Mouse (Mus musculus): ENCODE measurements around the gene Rpusd1. TPM values are rescaled to one million over a fixed set of nuclear protein-coding genes. Genes with fewer than 3 reads are reported as not detected.

The Rpusd1 gene
- polyA plus RNA-seq, 1 experiment from 2014 or later: 20.4 TPM

- Histone ChIP-seq H3K27me3 (ENCODE audit: control insufficient read depth, insufficient read depth, low read length) (no peaks in the 10 kb centered on the region), H3K4me1 (replicated peaks; ENCODE audit: control insufficient read depth, insufficient read depth, low read length) (no peaks in the 10 kb centered on the region), H3K36me3 (ENCODE audit: control insufficient read depth, insufficient read depth, low read length) (no peaks in the 10 kb centered on the region), H3K9ac (ENCODE audit: low read length) (no peak overlapping the region), H3K4me2 (ENCODE audit: low read depth, low read length, severe bottlenecking) (no peak overlapping the region), H3K4me3 (ENCODE audit: low read depth, low read length) (no peak overlapping the region), H3K9me3 (ENCODE audit: control insufficient read depth, low read length) (no peaks in the 10 kb centered on the region), H3K27ac (ENCODE audit: low read depth, low read length) (no peak overlapping the region)
- 95% methylated on average over 9 of the region's 9 CpGs for WGBS
- DNase-seq (ENCODE audit: low spot score) (no peak), ATAC-seq (replicated peaks; ENCODE audit: low FRiP score) (no peak)
These were observed 16.4 kb downstream of the Rpusd1 start for GRCm38 (mm10) chr17:25743831-25744230.

DNA sequence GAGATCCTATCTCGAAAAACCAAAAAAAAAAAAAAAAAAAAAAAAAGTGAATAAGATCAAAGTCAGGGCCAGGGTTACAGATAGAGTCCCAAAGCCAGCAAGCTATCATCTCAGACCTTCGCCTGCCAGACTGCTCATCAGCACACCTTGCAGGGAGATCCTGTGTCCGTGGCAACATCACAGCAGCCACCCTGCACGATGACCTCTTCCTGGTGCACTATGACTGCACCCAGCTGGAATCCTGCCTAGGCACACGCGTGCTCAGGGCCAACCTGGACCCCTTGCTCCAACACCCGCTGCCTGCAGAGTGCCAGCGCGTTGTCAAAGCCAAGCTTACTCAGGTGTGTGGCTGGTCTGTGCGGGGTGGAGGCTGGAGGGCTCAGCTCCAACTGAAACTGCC, 16.8 kb downstream of the Rpusd1 start:
- no peaks in the 10 kb centered on the region for H3K27me3 ChIP-seq (ENCODE audit: control insufficient read depth, insufficient read depth, low read length)
- H3K27ac ChIP-seq (ENCODE audit: low read depth, low read length): no peak overlapping the region
- H3K4me1 ChIP-seq (replicated peaks; ENCODE audit: control insufficient read depth, insufficient read depth, low read length): no peaks in the 10 kb centered on the region
- no peak overlapping the region for H3K4me3 ChIP-seq (ENCODE audit: low read depth, low read length)
- ATAC-seq (replicated peaks; ENCODE audit: low FRiP score) (no peak), DNase-seq (ENCODE audit: low spot score) (no peak)
- no peaks in the 10 kb centered on the region for H3K36me3 ChIP-seq (ENCODE audit: control insufficient read depth, insufficient read depth, low read length)
- 83% methylated on average over 10 of the region's 10 CpGs for WGBS
- H3K9me3 ChIP-seq (ENCODE audit: control insufficient read depth, low read length): no peaks in the 10 kb centered on the region
- H3K9ac ChIP-seq (ENCODE audit: low read length): no peak overlapping the region
- no peak overlapping the region for H3K4me2 ChIP-seq (ENCODE audit: low read depth, low read length, severe bottlenecking)

DNA sequence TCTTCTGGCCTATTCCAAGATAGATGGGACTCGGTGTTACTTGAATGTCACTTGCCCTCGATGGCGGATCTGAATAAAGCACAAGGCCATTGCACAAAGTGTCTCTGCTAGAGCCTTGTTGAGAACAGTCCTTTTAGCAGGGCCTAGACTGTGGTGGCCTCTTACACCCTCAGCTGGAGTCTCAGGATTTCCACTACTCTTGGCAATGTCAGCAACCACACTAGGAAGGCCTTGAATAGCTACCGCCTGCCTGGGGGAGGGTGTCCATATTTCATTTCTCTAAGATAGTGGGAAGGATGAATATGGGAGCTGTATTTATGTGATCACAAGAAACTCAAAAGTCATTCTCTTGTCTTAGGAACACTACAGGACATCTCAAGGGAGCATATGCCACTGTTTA, 20.8 kb downstream of the Rpusd1 start:
- ATAC-seq (replicated peaks; ENCODE audit: low FRiP score) (no peak), DNase-seq (ENCODE audit: low spot score) (no peak)
- H3K4me1 ChIP-seq (replicated peaks; ENCODE audit: control insufficient read depth, insufficient read depth, low read length): no peaks in the 10 kb centered on the region
- H3K36me3 ChIP-seq (ENCODE audit: control insufficient read depth, insufficient read depth, low read length): no peaks in the 10 kb centered on the region
- WGBS: 97% methylated on average over 4 of the region's 4 CpGs
- no peaks in the 10 kb centered on the region for H3K9me3 ChIP-seq (ENCODE audit: control insufficient read depth, low read length)
- H3K27me3 ChIP-seq (ENCODE audit: control insufficient read depth, insufficient read depth, low read length): no peaks in the 10 kb centered on the region
- no peak overlapping the region for H3K27ac ChIP-seq (ENCODE audit: low read depth, low read length)
- no peak overlapping the region for H3K4me2 ChIP-seq (ENCODE audit: low read depth, low read length, severe bottlenecking)
- H3K9ac ChIP-seq (ENCODE audit: low read length): no peak overlapping the region
- H3K4me3 ChIP-seq (ENCODE audit: low read depth, low read length): no peak overlapping the region

DNA sequence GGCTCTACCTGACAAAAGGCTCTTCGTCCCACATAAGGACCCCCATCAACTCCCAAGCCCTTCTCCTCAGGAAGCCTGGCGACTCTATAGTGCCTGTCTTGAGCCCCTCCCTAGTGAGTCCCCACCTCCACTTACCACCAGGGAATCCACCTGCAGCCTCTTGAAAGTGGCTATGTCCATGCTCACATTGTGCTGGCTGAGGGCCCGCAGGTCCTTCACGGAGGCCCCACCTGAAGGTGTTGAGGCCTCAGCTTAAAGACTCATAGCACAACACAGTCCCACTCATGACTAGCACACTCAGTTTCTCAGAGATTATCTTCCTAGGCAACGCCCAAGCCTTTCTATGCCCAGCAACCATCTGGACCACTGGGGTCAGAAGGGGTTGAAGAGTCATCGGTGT, 21.8 kb downstream of the Rpusd1 start:
- no peak overlapping the region for H3K4me2 ChIP-seq (ENCODE audit: low read depth, low read length, severe bottlenecking)
- no peak for DNase-seq (ENCODE audit: low spot score)
- WGBS: 82% methylated on average over 6 of the region's 6 CpGs
- no peak for ATAC-seq (replicated peaks; ENCODE audit: low FRiP score)
- no peak overlapping the region for H3K4me3 ChIP-seq (ENCODE audit: low read depth, low read length)
- no peaks in the 10 kb centered on the region for H3K4me1 ChIP-seq (replicated peaks; ENCODE audit: control insufficient read depth, insufficient read depth, low read length)
- H3K27me3 ChIP-seq (ENCODE audit: control insufficient read depth, insufficient read depth, low read length): no peaks in the 10 kb centered on the region
- H3K9me3 ChIP-seq (ENCODE audit: control insufficient read depth, low read length): no peaks in the 10 kb centered on the region
- H3K36me3 ChIP-seq (ENCODE audit: control insufficient read depth, insufficient read depth, low read length): no peaks in the 10 kb centered on the region
- no peak overlapping the region for H3K9ac ChIP-seq (ENCODE audit: low read length)
- H3K27ac ChIP-seq (ENCODE audit: low read depth, low read length): no peak overlapping the region

DNA sequence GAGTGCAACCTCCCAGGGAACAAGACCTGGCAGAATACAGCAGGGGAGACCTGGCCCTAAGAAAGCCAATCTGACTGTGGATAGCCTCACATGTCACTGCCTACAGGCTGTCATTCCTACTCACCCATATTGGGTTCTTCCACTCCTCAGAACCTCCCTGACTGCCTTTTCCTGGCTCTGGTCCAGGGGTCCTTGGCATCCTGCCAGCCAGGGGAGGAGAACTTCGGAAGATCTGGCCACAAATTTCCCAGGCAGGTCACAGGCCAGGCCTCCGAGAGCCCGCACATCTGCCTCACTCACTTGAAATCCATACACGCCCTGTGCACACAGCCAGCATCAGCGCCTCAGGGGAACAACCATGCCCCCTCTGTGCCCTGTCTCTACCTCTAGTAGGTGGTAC, 24.0 kb downstream of the Rpusd1 start:
- Histone ChIP-seq H3K27ac (ENCODE audit: low read depth, low read length) (no peak overlapping the region), H3K36me3 (ENCODE audit: control insufficient read depth, insufficient read depth, low read length) (no peaks in the 10 kb centered on the region), H3K27me3 (ENCODE audit: control insufficient read depth, insufficient read depth, low read length) (no peaks in the 10 kb centered on the region), H3K4me1 (replicated peaks; ENCODE audit: control insufficient read depth, insufficient read depth, low read length) (no peaks in the 10 kb centered on the region), H3K9ac (ENCODE audit: low read length) (no peak overlapping the region), H3K9me3 (ENCODE audit: control insufficient read depth, low read length) (no peaks in the 10 kb centered on the region), H3K4me3 (ENCODE audit: low read depth, low read length) (no peak overlapping the region), H3K4me2 (ENCODE audit: low read depth, low read length, severe bottlenecking) (no peak overlapping the region)
- ATAC-seq (replicated peaks; ENCODE audit: low FRiP score) (no peak), DNase-seq (ENCODE audit: low spot score) (no peak)
- 71% methylated on average over 5 of the region's 5 CpGs for WGBS

GRCm38 (mm10) chr17:25754241-25754640, 26.8 kb downstream of the Rpusd1 start, which contains the start of gene Msln:
Msln (minus strand) TSS chr17:25754378.
- DNase-seq (ENCODE audit: low spot score) (no peak), ATAC-seq (replicated peaks; ENCODE audit: low FRiP score) (no peak)
- H3K36me3 ChIP-seq (ENCODE audit: control insufficient read depth, insufficient read depth, low read length): no peaks in the 10 kb centered on the region
- WGBS: 88% methylated on average over 9 of the region's 9 CpGs
- H3K27ac ChIP-seq (ENCODE audit: low read depth, low read length): no peak within 1 kb of the TSS
- no peak within 1 kb of the TSS for H3K4me3 ChIP-seq (ENCODE audit: low read depth, low read length)
- H3K4me1 ChIP-seq (replicated peaks; ENCODE audit: control insufficient read depth, insufficient read depth, low read length): no peaks in the 10 kb centered on the region
- no peaks in the 10 kb centered on the region for H3K9me3 ChIP-seq (ENCODE audit: control insufficient read depth, low read length)
- no peaks in the 10 kb centered on the region for H3K27me3 ChIP-seq (ENCODE audit: control insufficient read depth, insufficient read depth, low read length)
- H3K4me2 ChIP-seq (ENCODE audit: low read depth, low read length, severe bottlenecking): no peak within 1 kb of the TSS
- H3K9ac ChIP-seq (ENCODE audit: low read length): no peak within 1 kb of the TSS

- DNase-seq (ENCODE audit: low spot score): no peak
- no peak overlapping the region for H3K9ac ChIP-seq (ENCODE audit: low read length)
- WGBS: 71% methylated on average over 4 of the region's 4 CpGs
- H3K4me3 ChIP-seq (ENCODE audit: low read depth, low read length): no peak overlapping the region
- no peaks in the 10 kb centered on the region for H3K4me1 ChIP-seq (replicated peaks; ENCODE audit: control insufficient read depth, insufficient read depth, low read length)
- H3K4me2 ChIP-seq (ENCODE audit: low read depth, low read length, severe bottlenecking): no peak overlapping the region
- no peak overlapping the region for H3K27ac ChIP-seq (ENCODE audit: low read depth, low read length)
- no peaks in the 10 kb centered on the region for H3K9me3 ChIP-seq (ENCODE audit: control insufficient read depth, low read length)
- no peaks in the 10 kb centered on the region for H3K36me3 ChIP-seq (ENCODE audit: control insufficient read depth, insufficient read depth, low read length)
- H3K27me3 ChIP-seq (ENCODE audit: control insufficient read depth, insufficient read depth, low read length): no peaks in the 10 kb centered on the region
- no peak for ATAC-seq (replicated peaks; ENCODE audit: low FRiP score)
These were observed 27.6 kb downstream of the Rpusd1 start for GRCm38 (mm10) chr17:25755086-25755485.

DNA sequence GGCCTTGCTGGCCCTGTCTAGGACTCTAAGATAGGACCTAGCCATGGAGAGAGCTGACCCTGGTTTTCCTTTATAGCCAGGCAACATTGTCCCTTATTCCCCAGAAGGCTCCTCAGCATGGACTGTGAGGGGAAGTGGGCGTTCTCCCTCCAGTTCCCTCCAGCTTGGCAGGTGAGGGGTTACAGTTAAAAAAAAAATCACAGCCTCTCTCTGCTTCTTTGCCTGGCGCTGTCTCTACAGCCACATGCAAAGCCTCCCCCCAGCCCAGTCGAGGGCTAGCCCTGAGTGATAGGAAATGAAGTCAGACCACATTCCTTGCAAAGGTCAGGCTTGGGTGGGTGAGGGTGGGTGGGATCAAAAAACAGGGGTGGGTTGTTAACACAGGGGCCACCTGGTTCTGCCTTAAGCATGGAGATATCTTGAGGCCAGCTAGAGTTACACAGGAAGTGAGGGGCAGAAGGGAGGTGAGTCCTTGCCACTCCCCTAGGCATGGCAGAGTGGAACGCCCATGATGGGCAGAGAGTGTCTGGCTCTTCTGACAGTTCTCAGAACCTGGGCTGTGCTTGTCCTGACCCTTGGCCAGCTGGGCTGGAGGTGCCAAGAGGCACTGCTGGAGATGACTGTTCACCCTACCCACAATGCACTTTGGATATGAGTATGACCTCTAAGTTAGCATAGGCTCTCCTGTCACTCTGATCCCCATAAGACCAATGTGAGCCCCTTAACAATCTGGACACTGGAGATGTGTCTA, 28.3 kb downstream of the Rpusd1 start:
- H3K27ac ChIP-seq (ENCODE audit: low read depth, low read length): no peak overlapping the region
- H3K27me3 ChIP-seq (ENCODE audit: control insufficient read depth, insufficient read depth, low read length): no peaks in the 10 kb centered on the region
- no peaks in the 10 kb centered on the region for H3K36me3 ChIP-seq (ENCODE audit: control insufficient read depth, insufficient read depth, low read length)
- H3K4me3 ChIP-seq (ENCODE audit: low read depth, low read length): no peak overlapping the region
- 66% methylated on average over 4 of the region's 4 CpGs for WGBS
- H3K4me1 ChIP-seq (replicated peaks; ENCODE audit: control insufficient read depth, insufficient read depth, low read length): no peaks in the 10 kb centered on the region
- no peak for DNase-seq (ENCODE audit: low spot score)
- H3K9ac ChIP-seq (ENCODE audit: low read length): no peak overlapping the region
- no peak overlapping the region for H3K4me2 ChIP-seq (ENCODE audit: low read depth, low read length, severe bottlenecking)
- ATAC-seq (replicated peaks; ENCODE audit: low FRiP score): no peak
- no peaks in the 10 kb centered on the region for H3K9me3 ChIP-seq (ENCODE audit: control insufficient read depth, low read length)
